Mouse (Mus musculus): ENCODE data around the gene Coro6. TPM values are rescaled to one million over a fixed set of nuclear protein-coding genes. Genes with fewer than 3 reads are reported as not detected.

Coro6 gene
- total and polyA plus RNA-seq, 3 experiments = 1.3 to 6.0 (median 2.0) TPM

DNA sequence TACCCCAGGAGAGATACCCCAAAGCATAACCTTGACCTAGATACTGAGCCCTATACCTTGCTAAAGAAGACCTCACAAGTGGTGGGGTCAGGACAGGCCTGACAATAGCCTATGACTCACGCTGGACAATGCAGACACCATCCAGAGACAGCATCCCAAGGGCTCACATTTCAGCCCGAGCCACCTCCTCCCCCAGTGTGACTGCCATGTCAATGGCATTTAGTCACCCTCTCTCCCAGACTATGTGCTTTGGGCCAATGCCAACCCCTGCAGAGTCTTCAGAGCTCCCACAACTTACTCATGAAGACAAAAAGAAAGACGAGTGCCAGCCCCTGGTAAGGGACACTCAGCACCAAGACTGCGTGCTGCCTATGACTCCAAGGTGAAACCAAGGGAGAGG, 2.5 kb downstream of the Coro6 start:
- DNase-seq = peak; percentile 85

DNA sequence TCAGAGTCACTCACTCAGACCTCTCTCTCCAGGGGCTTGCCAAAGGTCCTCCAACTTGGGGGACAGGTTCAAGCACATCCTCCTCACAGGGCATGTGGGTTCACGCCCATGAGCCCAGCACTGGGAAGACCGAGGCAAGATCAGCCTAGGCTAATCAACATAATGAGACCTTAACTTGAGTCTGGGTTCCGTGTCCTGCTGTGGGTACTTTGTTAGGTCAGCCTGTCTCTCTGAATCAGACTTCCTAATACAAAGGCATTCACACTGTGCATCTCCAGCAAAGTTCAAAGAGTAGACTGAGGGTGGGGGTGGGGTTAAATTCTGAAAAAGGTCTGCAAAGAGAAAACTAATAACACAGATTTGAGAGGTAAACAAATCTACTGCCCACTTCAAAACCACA, 2.9 kb downstream of the Coro6 start:
- no peak for DNase-seq

DNA sequence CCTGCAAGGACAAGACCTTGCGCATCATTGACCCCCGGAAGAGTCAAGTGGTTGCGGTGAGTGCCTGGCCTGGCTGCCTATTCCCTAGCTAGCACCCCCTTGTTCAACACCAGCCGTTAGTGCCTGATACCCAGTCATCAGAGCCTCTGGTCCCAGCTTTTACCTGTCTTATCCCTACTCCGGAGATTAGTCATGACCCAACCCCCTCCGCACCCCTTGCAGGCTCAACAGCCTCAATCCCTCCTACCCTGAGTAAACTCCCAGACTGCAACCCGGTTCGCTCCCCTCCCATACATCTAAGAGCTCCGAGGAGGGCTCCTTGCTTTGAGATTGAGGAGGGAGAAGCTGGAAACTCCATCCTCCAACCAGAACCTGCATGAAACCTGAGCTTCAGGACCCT, 4.3 kb downstream of the Coro6 start:
- DNase-seq = no peak

GRCm38 (mm10) chr11:77467157-77467556, 4.9 kb downstream of the Coro6 start:
- DNase-seq = peak; percentile 87

DNA sequence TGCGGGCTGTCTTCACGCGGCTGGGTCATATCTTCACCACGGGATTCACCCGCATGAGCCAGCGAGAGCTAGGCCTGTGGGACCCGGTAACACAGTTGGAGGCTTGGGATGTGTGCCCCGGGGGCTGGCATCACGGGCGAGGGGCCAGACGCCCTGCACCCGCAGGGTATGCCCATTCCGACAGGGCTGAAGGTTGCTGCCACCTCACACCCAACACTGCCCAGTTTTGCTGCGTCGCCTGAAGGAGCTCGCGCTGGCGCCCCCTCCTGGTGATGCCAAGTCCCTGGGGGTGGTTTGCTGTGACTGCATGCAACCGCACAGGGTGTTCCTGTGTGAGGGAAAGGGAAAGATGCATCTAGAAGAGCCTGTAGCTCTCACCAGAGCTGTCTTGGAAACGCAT, 5.6 kb downstream of the Coro6 start:
- DNase-seq = peak; percentile 85

DNA sequence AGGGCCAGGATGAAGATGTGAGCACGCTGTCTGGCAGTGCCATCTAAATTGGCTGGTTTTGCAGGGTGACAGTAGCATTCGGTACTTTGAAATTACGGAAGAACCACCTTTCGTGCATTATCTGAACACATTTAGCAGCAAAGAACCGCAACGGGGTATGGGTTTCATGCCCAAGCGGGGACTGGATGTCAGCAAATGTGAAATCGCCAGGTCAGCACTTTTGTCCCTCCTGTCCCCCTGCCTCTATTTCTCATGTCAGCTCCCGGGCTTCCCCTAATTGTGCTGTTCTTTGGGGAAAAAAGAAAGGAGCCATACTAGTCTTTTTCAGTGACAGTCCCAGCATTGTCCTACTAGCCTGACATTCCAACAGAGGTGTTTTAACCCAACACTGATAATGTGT, 6.2 kb downstream of the Coro6 start:
- DNase-seq = no peak

- no peak for DNase-seq
These were observed 9.2 kb downstream of the Coro6 start for GRCm38 (mm10) chr11:77471407-77471806.

- no peak for DNase-seq
These were observed 10.6 kb downstream of the Coro6 start for GRCm38 (mm10) chr11:77472775-77473174.

DNA sequence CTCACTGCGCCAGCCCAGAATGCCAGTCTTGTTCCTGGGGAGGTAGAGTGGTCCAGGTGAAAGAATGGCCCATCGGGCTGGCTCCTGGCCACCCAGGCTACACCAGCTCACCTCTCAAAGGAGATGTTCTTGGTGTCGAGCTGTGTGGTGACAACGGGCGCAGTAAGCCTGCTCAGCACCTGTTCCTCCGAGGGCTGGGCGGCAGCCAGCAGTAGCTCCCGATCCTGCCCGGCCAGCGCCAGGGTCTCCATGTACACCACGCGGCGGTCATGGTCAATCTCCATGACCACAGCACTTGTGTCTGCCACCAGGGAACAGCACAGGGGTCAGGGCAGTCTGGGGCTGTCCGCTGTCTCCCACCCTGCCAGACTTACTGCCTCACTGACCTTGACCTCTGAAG, 14.0 kb downstream of the Coro6 start:
- DNase-seq = no peak

DNA sequence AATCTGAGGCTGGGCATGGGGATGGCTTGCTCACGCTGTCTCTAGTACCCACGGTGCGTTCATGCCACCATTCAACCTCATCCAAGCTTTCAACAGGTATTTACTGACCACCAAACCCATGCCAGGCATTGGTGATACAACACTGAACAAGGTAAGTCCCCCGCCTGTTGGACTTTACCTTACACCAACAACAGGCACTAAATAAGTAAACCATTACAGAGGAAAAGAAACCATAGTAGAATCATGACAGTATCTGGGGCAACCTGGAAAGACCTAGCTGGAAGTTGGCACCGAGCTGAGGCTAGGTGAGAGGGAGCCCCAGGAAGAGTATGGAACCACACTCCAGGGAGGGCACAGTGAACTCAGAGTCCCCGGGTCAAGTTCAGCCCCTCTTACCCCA, 14.7 kb downstream of the Coro6 start:
- no peak for DNase-seq

- DNase-seq = no peak
These were observed 20.8 kb downstream of the Coro6 start for GRCm38 (mm10) chr11:77483043-77483442.

DNA sequence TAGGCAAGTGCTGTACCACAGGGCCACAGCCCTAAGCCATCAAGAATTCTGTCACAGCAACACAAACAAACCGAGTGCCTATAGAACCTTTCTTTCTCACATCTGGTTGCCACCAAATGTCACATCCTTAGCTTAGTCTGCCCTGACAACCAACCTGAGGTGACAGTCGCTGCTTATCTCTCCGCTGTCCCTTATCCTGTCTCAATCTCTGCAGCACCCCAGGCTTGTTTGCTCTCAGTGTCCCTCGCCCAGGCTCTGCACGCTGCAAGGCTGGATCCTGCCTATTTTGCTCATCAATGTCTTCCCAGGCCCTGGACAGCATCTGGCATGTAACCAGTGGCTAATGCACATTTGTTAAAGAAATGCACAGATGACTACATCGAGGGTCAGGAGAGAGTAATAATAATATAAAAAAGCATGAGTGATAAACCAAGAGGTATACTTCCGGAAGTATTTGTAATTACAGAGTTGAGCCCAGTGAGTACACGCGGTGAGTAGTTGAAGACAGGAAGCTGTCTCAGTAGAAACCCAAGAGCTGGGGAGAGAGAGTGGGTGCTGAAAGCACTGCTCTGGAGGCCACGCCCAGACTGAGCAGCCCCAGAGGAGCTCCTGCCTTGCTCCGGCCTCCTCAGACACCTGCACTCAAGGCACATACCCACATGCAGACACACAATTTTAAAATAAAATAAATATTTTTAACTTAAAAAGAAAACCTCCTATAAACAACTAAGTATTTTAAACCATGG, 21.5 kb downstream of the Coro6 start:
- DNase-seq = no peak

GRCm38 (mm10) chr11:77485229-77485628, 23.0 kb downstream of the Coro6 start:
- DNase-seq = no peak

- no peak for DNase-seq
These were observed 24.6 kb downstream of the Coro6 start for GRCm38 (mm10) chr11:77486798-77487197.

GRCm38 (mm10) chr11:77488771-77489581, 26.8 kb downstream of the Coro6 start:
- no peak for DNase-seq

DNA sequence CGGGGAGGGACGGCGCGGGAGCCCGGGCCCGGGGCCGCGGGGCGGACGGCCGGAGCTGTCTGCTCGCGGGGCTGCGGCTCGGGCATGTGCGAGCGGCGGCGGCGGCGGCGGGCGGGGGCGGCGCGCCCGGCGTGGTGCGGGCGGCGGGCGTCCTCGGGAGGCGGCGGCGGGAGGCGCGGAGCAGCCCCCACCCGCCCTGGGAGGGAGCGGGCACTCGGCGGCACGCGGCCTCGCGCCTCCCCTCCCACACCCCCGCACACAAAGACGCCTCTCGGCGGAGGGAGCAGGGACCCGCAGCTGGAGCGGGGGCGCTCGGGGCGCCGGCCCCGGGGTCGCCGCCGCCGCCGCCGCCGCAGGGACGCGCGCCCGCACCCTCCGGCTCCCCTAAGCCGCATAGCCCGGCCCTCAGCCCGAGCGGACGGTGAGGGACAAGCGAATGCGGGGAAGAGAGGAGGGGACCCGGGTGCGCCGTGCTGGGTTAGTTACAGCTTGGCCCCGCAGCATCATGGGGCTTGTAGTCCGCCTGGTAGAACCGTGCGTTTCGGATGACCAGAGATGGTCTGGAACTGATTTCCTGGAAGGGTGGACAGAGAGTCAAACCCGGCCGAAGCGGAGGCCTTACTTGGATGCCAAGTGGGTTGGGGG, 27.5 kb downstream of the Coro6 start, which contains the start of gene Ankrd13b:
Gene Ankrd13b (minus strand): TSS at position 88 of the 645 bp plus-strand sequence.
- peak; percentile 87 for DNase-seq

GRCm38 (mm10) chr11:77490451-77490850, 28.2 kb downstream of the Coro6 start:
- DNase-seq = no peak

DNA sequence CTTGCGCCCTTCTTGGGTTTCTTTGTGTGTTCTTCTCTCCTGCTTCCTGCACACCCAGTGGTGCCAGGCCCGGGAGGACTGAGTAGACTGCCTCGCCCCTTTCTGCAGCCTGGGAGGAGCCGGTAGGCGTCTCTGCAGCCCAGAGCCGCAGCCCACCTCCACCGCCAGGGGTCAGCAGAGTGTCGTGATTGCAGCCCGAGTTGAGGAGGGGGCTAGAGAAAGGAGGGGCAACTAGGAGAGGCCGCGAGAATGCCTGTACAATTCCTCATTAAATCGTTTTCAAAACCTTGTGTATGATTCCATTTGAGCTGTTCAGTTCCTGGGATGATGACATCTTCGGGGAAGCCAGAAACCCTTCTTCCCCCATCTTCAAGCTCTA, 28.9 kb downstream of the Coro6 start:
- peak; percentile 91 for DNase-seq

- peak; percentile 80 for DNase-seq
These were observed 29.5 kb downstream of the Coro6 start for GRCm38 (mm10) chr11:77491502-77492291.

DNA sequence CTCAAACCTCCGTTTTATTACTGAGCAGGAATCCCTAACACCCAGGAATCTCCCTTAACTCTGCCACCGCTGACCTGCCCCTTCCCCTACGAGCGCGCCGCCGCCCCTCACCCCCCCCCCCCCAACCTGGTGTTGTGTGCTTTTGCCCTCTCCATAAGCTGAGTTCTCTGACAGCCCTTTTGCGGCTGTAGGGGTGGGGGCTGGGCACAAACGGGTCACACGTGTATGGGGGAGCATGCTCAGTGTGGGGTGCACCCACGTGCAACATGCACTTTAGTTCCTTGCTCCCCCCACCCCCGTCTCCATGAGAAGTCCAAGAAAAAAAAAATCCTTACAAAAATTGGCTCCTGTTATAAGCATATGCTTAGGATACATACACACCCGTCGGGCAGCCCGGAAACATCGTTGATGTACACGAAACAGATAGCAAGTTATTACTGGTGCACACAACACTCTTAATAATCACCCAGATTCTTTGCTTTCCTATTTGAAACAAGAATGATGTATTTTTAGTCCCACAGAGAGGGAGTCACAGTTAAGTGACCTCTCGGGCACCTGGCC, 30.2 kb downstream of the Coro6 start:
- peak; percentile 44 for DNase-seq

GRCm38 (mm10) chr11:77492911-77493332, 30.7 kb downstream of the Coro6 start:
- peak; percentile 97 for DNase-seq
